Mouse (Mus musculus): ENCODE data around the gene Rnpepl1. TPM values are rescaled to one million over a fixed set of nuclear protein-coding genes. Genes with fewer than 3 reads are reported as not detected.

The Rnpepl1 gene
- polyA plus RNA-seq, 1 experiment, result 55.7 TPM

DNA sequence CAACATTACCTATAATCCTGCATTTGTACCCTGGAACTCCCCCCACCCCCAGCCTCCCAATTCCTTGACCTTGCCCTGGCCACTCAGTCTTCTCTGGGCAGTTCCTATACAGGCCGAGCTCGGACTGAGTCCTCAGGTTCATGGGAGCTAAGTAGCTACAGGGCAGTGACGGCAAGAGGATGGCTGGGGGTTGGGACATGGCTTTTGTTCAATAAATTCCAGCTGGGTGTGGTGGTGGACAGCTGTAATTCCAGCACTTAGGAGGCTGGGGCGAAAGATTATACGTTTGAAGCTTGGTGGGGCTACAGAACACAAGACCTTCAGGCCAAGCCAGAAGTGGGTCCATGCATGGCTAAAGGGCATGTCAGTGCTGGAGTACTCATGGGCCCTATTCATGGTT lies 30.5 kb upstream of the Rnpepl1 start:
- DNase-seq (ENCODE audit: low read depth), result no peak
- no peak for TF ChIP-seq CTCF (IDR thresholded peaks at IDR 0.05; ENCODE audit: borderline replicate concordance, extremely low read depth, insufficient read depth, insufficient read length)
- no peak for TF ChIP-seq POLR2A (IDR thresholded peaks at IDR 0.05; ENCODE audit: borderline replicate concordance, extremely low read depth, insufficient read depth, insufficient read length, poor library complexity, severe bottlenecking)

DNA sequence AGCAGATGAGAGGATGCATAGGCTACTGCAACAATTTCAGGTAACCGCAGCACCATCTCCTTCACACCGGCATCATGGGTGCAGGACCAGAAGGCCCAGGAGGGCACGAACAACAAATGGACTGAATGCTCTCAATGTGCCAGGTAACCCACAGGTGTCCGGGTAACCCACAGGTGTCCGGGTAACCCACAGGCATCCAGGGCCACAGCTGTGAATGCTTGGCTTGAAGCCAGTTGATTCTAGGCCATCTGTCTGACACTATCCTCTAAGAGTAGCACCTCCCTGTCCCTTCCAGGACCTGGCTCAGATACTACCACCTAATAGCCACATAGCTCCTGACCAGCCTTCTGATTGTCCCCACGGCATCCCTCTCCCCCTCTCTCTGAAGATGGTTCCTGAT lies 28.6 kb upstream of the Rnpepl1 start:
- TF ChIP-seq CTCF (IDR thresholded peaks at IDR 0.05; ENCODE audit: borderline replicate concordance, extremely low read depth, insufficient read depth, insufficient read length) (no peak), POLR2A (IDR thresholded peaks at IDR 0.05; ENCODE audit: borderline replicate concordance, extremely low read depth, insufficient read depth, insufficient read length, poor library complexity, severe bottlenecking) (no peak)
- DNase-seq (ENCODE audit: low read depth), result no peak

DNA sequence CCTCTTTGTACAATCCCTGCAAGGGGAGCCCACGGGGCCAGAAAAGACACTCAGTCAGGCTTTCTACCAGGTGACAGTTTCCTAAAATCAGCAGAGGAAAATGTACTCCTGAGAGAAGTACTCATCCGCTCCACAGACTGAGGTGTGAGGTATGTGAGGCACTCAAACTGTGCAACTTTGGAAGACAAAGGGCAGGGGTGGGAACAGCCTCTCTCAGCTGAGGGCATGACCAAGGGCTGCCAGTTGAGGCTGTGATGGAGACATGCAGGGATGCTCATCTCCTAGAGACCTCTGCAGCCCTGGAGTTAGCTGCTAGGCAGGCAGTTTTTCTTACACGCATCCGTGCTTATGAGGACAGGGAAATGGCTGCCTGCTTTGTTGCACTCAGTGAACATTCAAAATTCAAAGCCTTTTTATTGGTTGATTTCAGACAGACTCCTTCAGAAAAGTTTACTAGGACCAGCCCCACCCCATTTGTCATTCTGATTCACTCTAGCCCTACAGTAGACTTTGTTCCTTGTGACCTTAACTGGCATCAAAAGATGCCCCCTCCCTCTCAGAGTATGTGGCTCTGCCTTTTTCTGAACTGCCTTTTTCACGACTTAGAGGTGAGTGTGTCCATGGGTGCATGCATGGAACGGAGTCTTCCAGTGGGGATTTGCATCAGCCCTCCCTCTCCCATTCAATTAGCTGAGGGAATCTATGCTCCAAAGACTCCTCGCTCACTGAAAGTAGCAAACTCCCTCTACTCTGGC lies 21.5 kb upstream of the Rnpepl1 start:
- TF ChIP-seq CTCF (IDR thresholded peaks at IDR 0.05; ENCODE audit: borderline replicate concordance, extremely low read depth, insufficient read depth, insufficient read length) (no peak), POLR2A (IDR thresholded peaks at IDR 0.05; ENCODE audit: borderline replicate concordance, extremely low read depth, insufficient read depth, insufficient read length, poor library complexity, severe bottlenecking) (no peak)
- DNase-seq (ENCODE audit: low read depth), result no peak

DNA sequence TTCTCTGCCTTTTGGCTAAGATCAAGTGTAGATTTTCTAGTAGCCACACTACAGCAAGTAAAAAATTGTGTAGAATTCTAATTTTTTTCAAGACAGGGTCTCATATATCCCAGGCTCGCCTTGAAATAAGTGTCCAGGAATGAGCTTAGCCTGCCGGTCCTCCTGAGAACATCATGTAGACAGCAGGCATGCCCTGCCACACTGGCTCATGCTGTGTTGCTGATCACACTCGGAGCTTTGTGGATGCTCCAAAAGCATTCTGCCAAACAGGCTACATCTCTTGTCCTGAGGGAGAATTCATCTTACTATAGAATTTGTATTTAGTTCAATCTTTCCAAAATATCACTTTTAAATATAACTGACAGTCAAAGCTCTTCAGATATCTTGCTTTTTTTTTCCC lies 17.8 kb upstream of the Rnpepl1 start:
- DNase-seq (ENCODE audit: low read depth), result no peak
- TF ChIP-seq CTCF (IDR thresholded peaks at IDR 0.05; ENCODE audit: borderline replicate concordance, extremely low read depth, insufficient read depth, insufficient read length) (no peak), POLR2A (IDR thresholded peaks at IDR 0.05; ENCODE audit: borderline replicate concordance, extremely low read depth, insufficient read depth, insufficient read length, poor library complexity, severe bottlenecking) (no peak)

DNA sequence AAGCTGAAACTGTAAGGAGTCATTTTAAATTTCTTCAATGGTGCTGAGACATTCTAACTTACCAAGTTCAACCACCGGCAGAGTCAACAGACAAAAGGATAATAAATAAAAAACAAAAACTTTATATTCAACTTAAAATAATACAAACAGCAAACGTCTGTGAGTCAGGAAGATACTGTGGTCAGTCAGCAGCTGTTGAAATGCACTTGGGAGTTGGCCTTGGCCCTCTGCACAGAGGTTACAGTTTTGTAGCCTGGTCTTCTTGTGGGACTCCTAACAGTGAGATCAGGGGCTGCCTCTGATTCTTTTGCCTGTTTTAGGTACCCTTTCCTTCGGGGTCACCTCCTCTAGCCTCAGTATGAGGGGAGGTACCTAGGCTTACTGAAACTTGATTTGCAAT lies 16.7 kb upstream of the Rnpepl1 start:
- DNase-seq (ENCODE audit: low read depth), result no peak

DNA sequence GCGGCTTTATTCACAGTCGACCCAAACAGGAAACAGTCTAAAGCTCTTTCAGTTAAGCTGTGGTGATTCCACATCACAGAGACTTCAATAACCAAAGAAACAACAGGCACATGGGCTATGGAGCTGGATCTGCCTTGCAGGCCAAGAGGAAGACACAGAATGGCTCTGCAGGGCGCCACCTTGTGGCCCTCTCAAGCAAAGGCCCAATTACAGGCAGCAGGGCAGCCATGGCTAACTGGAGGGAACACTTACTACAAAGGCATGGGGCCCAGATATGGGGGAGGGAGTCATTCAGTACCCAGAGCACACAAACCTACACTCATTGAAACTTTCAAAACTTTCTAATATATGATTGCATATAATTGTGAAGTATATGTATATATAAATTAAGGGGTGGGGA lies 15.5 kb upstream of the Rnpepl1 start:
- TF ChIP-seq POLR2A (IDR thresholded peaks at IDR 0.05; ENCODE audit: borderline replicate concordance, extremely low read depth, insufficient read depth, insufficient read length, poor library complexity, severe bottlenecking), result no peak
- peak; percentile 97 for TF ChIP-seq CTCF (IDR thresholded peaks at IDR 0.05; ENCODE audit: borderline replicate concordance, extremely low read depth, insufficient read depth, insufficient read length)
- peak; percentile 91 for DNase-seq (ENCODE audit: low read depth)

More for the DNA sequence above, 16.7 kb upstream of the Rnpepl1 start:
- TF ChIP-seq POLR2A (IDR thresholded peaks at IDR 0.05; ENCODE audit: borderline replicate concordance, extremely low read depth, insufficient read depth, insufficient read length, poor library complexity, severe bottlenecking) (no peak), CTCF (IDR thresholded peaks at IDR 0.05; ENCODE audit: borderline replicate concordance, extremely low read depth, insufficient read depth, insufficient read length) (no peak)

DNA sequence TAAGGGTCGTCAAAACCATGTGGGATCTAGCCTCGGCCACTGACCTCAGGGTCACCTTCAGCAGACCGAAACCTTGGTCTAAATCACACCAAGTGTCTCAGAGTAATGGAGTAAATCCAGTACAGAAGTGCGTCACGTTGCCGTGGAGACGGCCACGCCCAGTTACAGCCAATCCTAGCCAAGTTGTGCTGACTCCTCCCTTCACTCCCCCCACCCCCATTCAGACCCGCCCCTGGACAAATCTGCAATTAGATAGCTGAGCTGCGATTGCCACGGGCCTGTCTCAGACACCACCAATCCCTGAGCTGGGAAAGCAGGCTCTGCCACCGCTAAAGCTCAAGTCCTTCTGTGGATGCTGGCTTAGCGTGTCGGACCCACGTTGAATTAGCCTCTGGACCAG lies 7.8 kb upstream of the Rnpepl1 start, which contains the start of gene Ankmy1:
Gene Ankmy1, minus strand, starts transcription at position 121 of the 400 bp plus-strand sequence.
- peak; percentile 82 for DNase-seq (ENCODE audit: low read depth)
- TF ChIP-seq CTCF (IDR thresholded peaks at IDR 0.05; ENCODE audit: borderline replicate concordance, extremely low read depth, insufficient read depth, insufficient read length) (no peak), POLR2A (IDR thresholded peaks at IDR 0.05; ENCODE audit: borderline replicate concordance, extremely low read depth, insufficient read depth, insufficient read length, poor library complexity, severe bottlenecking) (no peak)

DNA sequence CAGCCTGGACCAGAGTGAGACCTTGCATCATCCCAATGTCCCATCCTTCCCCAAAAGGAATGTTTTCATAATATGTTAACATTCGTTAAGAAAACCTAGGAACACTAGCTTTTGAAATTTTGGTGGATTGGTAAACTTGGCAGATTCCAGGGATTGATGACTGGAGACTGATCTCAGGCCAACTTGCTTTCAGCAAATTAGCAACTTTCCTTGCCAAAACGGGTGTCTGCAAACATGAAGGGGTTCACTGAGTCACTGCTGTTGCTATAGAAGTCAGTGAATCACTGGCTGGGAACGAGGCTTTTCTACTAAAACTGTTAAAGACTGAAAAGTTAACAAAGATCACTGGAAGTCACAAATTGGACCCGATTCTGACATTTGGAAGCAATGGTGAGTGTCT lies 7.0 kb upstream of the Rnpepl1 start:
- no peak for TF ChIP-seq CTCF (IDR thresholded peaks at IDR 0.05; ENCODE audit: borderline replicate concordance, extremely low read depth, insufficient read depth, insufficient read length)
- no peak for TF ChIP-seq POLR2A (IDR thresholded peaks at IDR 0.05; ENCODE audit: borderline replicate concordance, extremely low read depth, insufficient read depth, insufficient read length, poor library complexity, severe bottlenecking)
- DNase-seq (ENCODE audit: low read depth), result peak; percentile 74

DNA sequence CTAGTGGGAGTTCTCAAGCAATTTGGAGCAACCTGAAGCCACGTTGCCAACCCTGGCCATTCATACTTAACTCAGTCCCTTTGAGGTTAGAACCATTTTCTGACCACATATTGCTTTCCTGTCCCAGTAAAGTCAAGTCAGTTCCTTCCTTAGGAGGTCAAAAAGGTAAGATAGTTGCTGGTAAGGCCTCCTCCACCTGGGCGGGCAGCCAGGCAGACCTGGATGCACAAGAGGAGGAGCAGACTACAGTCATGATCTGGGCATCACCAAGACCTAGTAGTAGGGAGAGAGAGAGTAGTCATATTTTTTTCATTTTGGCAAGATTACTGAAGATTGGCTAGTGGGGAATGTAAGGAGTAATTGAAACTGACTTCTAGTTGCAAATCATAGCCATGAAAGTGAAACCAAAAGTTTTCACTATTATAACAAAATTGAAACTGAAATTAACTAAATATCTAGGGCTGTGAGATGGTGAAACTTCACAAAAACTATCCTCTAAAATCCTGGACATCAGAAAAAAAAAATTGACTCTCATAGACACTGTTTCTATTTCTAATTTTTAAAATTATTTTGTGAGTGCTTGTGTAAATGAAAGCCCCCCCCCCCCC lies 4.8 kb upstream of the Rnpepl1 start:
- TF ChIP-seq POLR2A (IDR thresholded peaks at IDR 0.05; ENCODE audit: borderline replicate concordance, extremely low read depth, insufficient read depth, insufficient read length, poor library complexity, severe bottlenecking) (no peak), CTCF (IDR thresholded peaks at IDR 0.05; ENCODE audit: borderline replicate concordance, extremely low read depth, insufficient read depth, insufficient read length) (no peak)
- no peak for DNase-seq (ENCODE audit: low read depth)

DNA sequence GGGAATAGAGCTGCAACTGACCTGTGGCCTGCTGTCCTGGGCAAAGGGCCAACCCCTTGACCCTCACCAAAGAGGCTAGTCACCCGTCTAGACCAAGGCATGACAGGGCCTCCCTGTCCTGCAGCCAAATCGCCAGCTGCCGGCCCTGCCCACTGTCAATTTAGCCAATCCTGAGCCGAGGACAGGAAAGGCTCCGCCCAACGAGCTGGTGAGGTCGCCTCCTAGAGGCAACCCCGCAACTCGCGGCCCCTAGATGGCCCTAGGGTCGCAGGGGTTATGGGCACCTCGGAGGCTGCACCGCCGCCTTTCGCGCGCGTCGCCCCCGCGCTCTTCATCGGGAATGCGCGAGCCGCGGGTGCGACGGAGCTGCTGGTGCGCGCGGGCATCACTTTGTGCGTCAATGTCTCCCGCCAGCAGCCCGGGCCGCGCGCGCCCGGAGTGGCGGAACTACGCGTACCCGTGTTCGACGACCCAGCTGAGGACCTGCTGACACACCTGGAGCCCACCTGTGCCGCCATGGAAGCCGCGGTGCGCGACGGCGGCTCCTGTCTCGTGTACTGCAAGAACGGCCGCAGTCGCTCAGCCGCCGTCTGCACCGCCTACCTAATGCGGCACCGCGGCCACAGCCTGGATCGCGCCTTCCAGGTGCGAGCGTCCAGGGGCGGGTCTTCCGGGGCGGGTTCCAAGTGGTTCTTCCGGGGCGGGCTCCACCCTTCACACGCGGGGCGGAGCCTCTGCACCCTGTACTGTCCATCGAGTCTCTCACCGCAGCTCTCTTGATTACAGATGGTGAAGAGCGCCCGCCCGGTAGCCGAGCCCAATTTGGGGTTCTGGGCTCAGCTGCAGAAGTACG lies 3.6 kb upstream of the Rnpepl1 start, which contains the start of gene Dusp28:
Gene Dusp28, plus strand, starts transcription at position 203 of the 853 bp plus-strand sequence.
- TF ChIP-seq POLR2A (IDR thresholded peaks at IDR 0.05; ENCODE audit: borderline replicate concordance, extremely low read depth, insufficient read depth, insufficient read length, poor library complexity, severe bottlenecking) (peak; percentile 52), CTCF (IDR thresholded peaks at IDR 0.05; ENCODE audit: borderline replicate concordance, extremely low read depth, insufficient read depth, insufficient read length) (peak; percentile 41; the same call in 1 of the 2 replicates)
- peak; percentile 94 for DNase-seq (ENCODE audit: low read depth)
